In the genomic region with DNA sequence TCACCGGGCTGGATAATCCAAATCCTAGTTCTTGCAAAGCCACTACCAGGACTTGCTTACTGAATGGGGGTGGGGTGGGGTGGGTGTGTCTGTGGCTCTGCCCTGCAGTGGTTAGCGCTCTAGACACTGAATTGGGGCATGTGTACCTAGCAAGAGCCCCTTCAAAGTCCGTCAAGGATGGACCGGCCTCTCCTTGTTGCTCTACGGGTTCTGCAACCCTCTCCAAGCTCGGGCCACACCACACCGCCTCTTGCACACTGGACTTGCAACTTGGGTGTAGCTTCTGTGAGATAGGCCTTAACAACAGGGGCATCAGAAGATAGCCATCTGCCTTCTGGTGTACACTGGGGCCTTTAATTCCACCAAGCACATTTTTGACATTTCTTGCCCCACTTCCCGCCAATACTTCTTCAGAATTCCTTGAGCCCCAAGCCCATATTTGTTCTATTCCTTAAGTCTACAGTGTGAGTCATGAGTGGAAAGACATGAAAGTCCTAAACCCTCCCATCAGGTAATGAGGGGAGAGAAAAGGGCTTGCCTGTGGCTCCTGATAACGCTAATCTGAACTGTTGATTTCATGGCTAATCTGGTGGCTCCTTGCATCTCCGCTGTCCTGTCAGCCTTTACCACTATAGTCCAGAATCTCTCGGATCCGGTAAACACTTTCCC, we compare ENCODE assay signal across 32 mouse cellular contexts.
DNase-seq lines count a peak whose midpoint lies in the region; ATAC-seq and TF ChIP-seq lines count a peak whose summit lies in the region.
"Had no signal": no experiment of that assay in that cellular context is flagged by ENCODE, and none has a peak within 500 bp of the region (broad histone marks: within the 10 kb centered on the region; RNA-seq: fewer than 3 reads in every experiment).

No protein-coding gene starts in this region.

- TF ChIP-seq CTCF in lung, adult 2 months (IDR thresholded peaks at IDR 0.05; ENCODE audit: insufficient read depth, low read length): no peak
- no peak for TF ChIP-seq CTCF in small intestine, adult 2 months (IDR thresholded peaks at IDR 0.05; ENCODE audit: extremely low read depth, insufficient read length, insufficient replicate concordance, low read depth, low read length)

- no peak overlapping the region for H3K9ac ChIP-seq in midbrain, embryonic 11.5 days (ENCODE audit: low read length)
- H3K9ac ChIP-seq in midbrain, embryonic 15.5 days: no peak overlapping the region
- H3K9ac ChIP-seq in forebrain, embryonic 13.5 days: no peak overlapping the region
- H3K9ac ChIP-seq: embryonic facial prominence, embryonic 15.5 days; forebrain, embryonic 12.5 days; hindbrain, embryonic 15.5 days; liver, embryonic 14.5 days; neural tube, embryonic 13.5 days had no signal

- ATAC-seq in midbrain, embryonic 11.5 days (ENCODE audit: low FRiP score): no peak
- ATAC-seq in midbrain, embryonic 15.5 days (replicated peaks): no peak
- ATAC-seq in forebrain, embryonic 13.5 days: no peak
- ATAC-seq: inflammation-experienced regulatory T-cells, adult 6 months had no signal

- no peak overlapping the region for H3K4me3 ChIP-seq in lung, adult 2 months (replicated peaks; ENCODE audit: extremely low read depth, low read depth, low read length)
- H3K4me3 ChIP-seq in midbrain, embryonic 11.5 days (ENCODE audit: low read depth, low read length): no peak overlapping the region
- H3K4me3 ChIP-seq in midbrain, embryonic 15.5 days: no peak overlapping the region
- no peak overlapping the region for H3K4me3 ChIP-seq in small intestine, adult 2 months (ENCODE audit: low read depth, low read length)
- H3K4me3 ChIP-seq in forebrain, embryonic 13.5 days: no peak overlapping the region
- H3K4me3 ChIP-seq: embryonic facial prominence, embryonic 10.5 days; embryonic facial prominence, embryonic 15.5 days; forebrain, embryonic 12.5 days; hindbrain, embryonic 10.5 days; hindbrain, embryonic 15.5 days; midbrain, embryonic 10.5 days; myocyte; neural tube, embryonic 13.5 days had no signal

- no peak overlapping the region for H3K4me2 ChIP-seq in midbrain, embryonic 11.5 days
- no peak overlapping the region for H3K4me2 ChIP-seq in midbrain, embryonic 15.5 days
- no peak overlapping the region for H3K4me2 ChIP-seq in forebrain, embryonic 13.5 days
- H3K4me2 ChIP-seq: embryonic facial prominence, embryonic 15.5 days; forebrain, embryonic 12.5 days; hindbrain, embryonic 15.5 days; neural tube, embryonic 13.5 days had no signal

- peak; percentile 50 to 56 for DNase-seq in lung, adult 18-20 months
- no peak for DNase-seq in lung, adult 2 months
- DNase-seq in midbrain, embryonic 11.5 days (ENCODE audit: low spot score, missing footprints): peak; percentile 19
- no peak for DNase-seq in gastrocnemius, postnatal 36 days
- DNase-seq: adrenal gland, postnatal 25 days; cerebellum, adult 11-12 months; cerebellum, postnatal 10 days; gastrocnemius, postnatal 10 days; heart, postnatal 14 days; kidney, adult 8-10 months; kidney, postnatal 4 days; layer of hippocampus, postnatal 36 days; left cerebral cortex, postnatal 4 days; liver; right cerebral cortex, postnatal 4 days; thymus, adult 18-20 months; thymus, postnatal 25 days had no signal

- peaks cover 6% of the 10 kb centered on the region; the same call in 1 of the 2 replicates for H3K4me1 ChIP-seq in lung, adult 2 months (ENCODE audit: control insufficient read depth, insufficient read depth, low read length)
- H3K4me1 ChIP-seq in midbrain, embryonic 11.5 days (ENCODE audit: control insufficient read depth, insufficient read depth, low read length): no peaks in the 10 kb centered on the region
- H3K4me1 ChIP-seq in midbrain, embryonic 15.5 days: no peaks in the 10 kb centered on the region
- H3K4me1 ChIP-seq in small intestine, adult 2 months (ENCODE audit: control insufficient read depth, insufficient read depth, insufficient read length, low read length): peaks cover 49% of the 10 kb centered on the region
- H3K4me1 ChIP-seq in forebrain, embryonic 13.5 days: no peaks in the 10 kb centered on the region
- H3K4me1 ChIP-seq: embryonic facial prominence, embryonic 10.5 days; forebrain, embryonic 12.5 days; hindbrain, embryonic 15.5 days; midbrain, embryonic 10.5 days had no signal

- H3K36me3 ChIP-seq in midbrain, embryonic 11.5 days (ENCODE audit: control insufficient read depth, insufficient read depth, low read length): no peaks in the 10 kb centered on the region
- H3K36me3 ChIP-seq in midbrain, embryonic 15.5 days (replicated peaks): no peaks in the 10 kb centered on the region
- H3K36me3 ChIP-seq in small intestine, adult 2 months (ENCODE audit: control insufficient read depth, insufficient read depth, low read length): no peaks in the 10 kb centered on the region
- H3K36me3 ChIP-seq in forebrain, embryonic 13.5 days (ENCODE audit: poor library complexity, severe bottlenecking): no peaks in the 10 kb centered on the region
- H3K36me3 ChIP-seq: embryonic facial prominence, embryonic 10.5 days; embryonic facial prominence, embryonic 15.5 days; forebrain, embryonic 12.5 days; hindbrain, embryonic 10.5 days; hindbrain, embryonic 15.5 days; midbrain, embryonic 10.5 days; neural tube, embryonic 13.5 days had no signal

- intact Hi-C loops in gastrocnemius, postnatal 36 days (cut with DNase I): no loop called here

- no peaks in the 10 kb centered on the region for H3K9me3 ChIP-seq in midbrain, embryonic 11.5 days (ENCODE audit: control insufficient read depth, low read length)
- no peaks in the 10 kb centered on the region for H3K9me3 ChIP-seq in midbrain, embryonic 15.5 days
- H3K9me3 ChIP-seq in forebrain, embryonic 13.5 days (replicated peaks): no peaks in the 10 kb centered on the region
- H3K9me3 ChIP-seq: embryonic facial prominence, embryonic 10.5 days; embryonic facial prominence, embryonic 15.5 days; forebrain, embryonic 12.5 days; hindbrain, embryonic 10.5 days; hindbrain, embryonic 15.5 days; midbrain, embryonic 10.5 days; neural tube, embryonic 13.5 days had no signal

- H3K27ac ChIP-seq in midbrain, embryonic 11.5 days (ENCODE audit: low read depth, low read length): no peak overlapping the region
- no peak overlapping the region for H3K27ac ChIP-seq in midbrain, embryonic 15.5 days
- H3K27ac ChIP-seq in small intestine, adult 2 months (ENCODE audit: insufficient read depth, low read depth, low read length): peak overlapping the region; percentile 48
- no peak overlapping the region for H3K27ac ChIP-seq in forebrain, embryonic 13.5 days
- H3K27ac ChIP-seq: embryonic facial prominence, embryonic 10.5 days; embryonic facial prominence, embryonic 15.5 days; forebrain, embryonic 12.5 days; hindbrain, embryonic 10.5 days; hindbrain, embryonic 15.5 days; kidney, postnatal 0 days; liver, embryonic 14.5 days; macrophage; midbrain, embryonic 10.5 days; neural tube, embryonic 13.5 days had no signal

- no peak for TF ChIP-seq POLR2A in lung, adult 2 months (IDR thresholded peaks at IDR 0.05; ENCODE audit: borderline replicate concordance, extremely low read depth, low read depth, low read length)
- TF ChIP-seq POLR2A in small intestine, adult 2 months (IDR thresholded peaks at IDR 0.05; ENCODE audit: low read depth, low read length): no peak

- 78% methylated on average over 12 of the region's 12 CpGs for WGBS in lung, adult 2 months
- 94% methylated on average over 12 of the region's 12 CpGs for WGBS in midbrain, embryonic 11.5 days
- WGBS in midbrain, embryonic 15.5 days: 91% methylated on average over 12 of the region's 12 CpGs
- 50% methylated on average over 12 of the region's 12 CpGs for WGBS in small intestine, adult 2 months
- 96% methylated on average over 12 of the region's 12 CpGs for WGBS in forebrain, embryonic 13.5 days

- no peaks in the 10 kb centered on the region for H3K27me3 ChIP-seq in midbrain, embryonic 11.5 days (ENCODE audit: control insufficient read depth, insufficient read depth, low read length)
- no peaks in the 10 kb centered on the region for H3K27me3 ChIP-seq in midbrain, embryonic 15.5 days (replicated peaks)
- H3K27me3 ChIP-seq in small intestine, adult 2 months (ENCODE audit: control insufficient read depth, insufficient read depth, low read length): no peaks in the 10 kb centered on the region
- H3K27me3 ChIP-seq in forebrain, embryonic 13.5 days: no peaks in the 10 kb centered on the region
- H3K27me3 ChIP-seq: embryonic facial prominence, embryonic 15.5 days; forebrain, embryonic 12.5 days; hindbrain, embryonic 15.5 days; neural tube, embryonic 13.5 days had no signal

Comparison
In these comparisons a context has a peak if more than half of its experiments do, and no peak if none do; other contexts are left out.
1. DNase-seq: peak in lung, adult 18-20 months (2 of 2) and midbrain, embryonic 11.5 days (single experiment); none in lung, adult 2 months (single experiment) and gastrocnemius, postnatal 36 days (0 of 2).